Mouse (Mus musculus) kidney, adult 2 months (tissue): ENCODE results near the gene St3gal3. TPM values are rescaled to one million over a fixed set of nuclear protein-coding genes. Genes with fewer than 3 reads are reported as not detected.

ENCODE experiments used
- DNase-seq: peaks from one replicate; pipeline ENCODE4 v3.0.0; 2021
- H3K27ac ChIP-seq: fragments of 200-500 bp; 2 replicates; pipeline ENCODE4 v1.5.1; 2012; ENCODE audit warnings: low read depth, low read length, control low read depth, inconsistent platforms; ENCODE audit not compliant: insufficient read depth
- H3K27me3 ChIP-seq: fragments of 200-500 bp; replicated peaks from 2 replicates; pipeline ENCODE4 v1.6.1; 2012; ENCODE audit warnings: mild to moderate bottlenecking, moderate library complexity, low read length, inconsistent platforms; ENCODE audit not compliant: control insufficient read depth, insufficient read depth
- H3K36me3 ChIP-seq: fragments of 200-500 bp; 2 replicates; pipeline ENCODE4 v1.6.1; 2012; ENCODE audit warnings: mild to moderate bottlenecking, moderate library complexity, low read length, inconsistent platforms; ENCODE audit not compliant: control insufficient read depth, insufficient read depth
- H3K4me1 ChIP-seq: fragments of 200-500 bp; 2 replicates; pipeline ENCODE4 v1.6.1; 2011; ENCODE audit warnings: low read length; ENCODE audit not compliant: control insufficient read depth, insufficient read depth
- H3K4me3 ChIP-seq: fragments of 200-500 bp; 2 replicates; pipeline ENCODE4 v1.5.1; 2011; ENCODE audit warnings: mild to moderate bottlenecking, low read depth, low read length, control low read depth; ENCODE audit not compliant: insufficient read depth
- CTCF ChIP-seq: fragments of 200-500 bp; conservative IDR thresholded peaks from 2 replicates; pipeline ENCODE4 v1.5.1; 2011; ENCODE audit warnings: low read depth, mild to moderate bottlenecking, control low read depth, low read length, moderate library complexity, mixed read lengths; ENCODE audit not compliant: insufficient read depth, insufficient read length
- POLR2A ChIP-seq: fragments of 200-500 bp; IDR thresholded peaks from one replicate; pipeline ENCODE4 v1.6.1; 2011; ENCODE audit warnings: low read depth, low read length, control low read depth
- WGBS: fragments of 180-500 bp; shearing (Covaris S2); methylation state at CpG from one replicate; pipeline ENCODE4 v1.1.7; 2018; 5-methylcytosine and 5-hydroxymethylcytosine counted together
- polyA plus RNA-seq: library from polyadenylated mRNA; depleted of rRNA; stranded (reverse); fragments of >200 nt; gene quantifications from 2 replicates; pipeline ENCODE4 v1.2.3, GENCODE M21; 2012

St3gal3 gene
- polyA plus RNA-seq, 1 experiment = 50.7 TPM

DNA sequence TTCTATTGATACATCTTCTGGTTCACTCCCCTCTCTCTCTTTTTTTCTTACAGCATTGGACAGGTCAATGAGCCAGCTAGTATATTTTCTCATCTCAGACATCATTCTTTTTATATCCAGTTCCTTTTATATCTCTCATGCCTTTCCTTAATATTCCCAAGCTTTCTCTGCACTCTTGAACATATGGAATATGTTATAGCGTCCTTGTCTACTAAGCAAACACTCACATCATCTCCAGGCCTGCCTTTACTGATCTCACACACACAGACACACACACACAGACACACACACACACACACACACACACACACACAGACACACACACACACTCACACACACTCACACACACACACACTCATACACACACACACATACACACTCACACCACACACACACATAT lies 96.7 kb downstream of the St3gal3 start:
- no peak overlapping the region for H3K4me3 ChIP-seq
- H3K27me3 ChIP-seq = no peaks in the 10 kb centered on the region
- H3K27ac ChIP-seq = no peak overlapping the region
- peaks cover 4% of the 10 kb centered on the region; the same call in 1 of the 2 replicates for H3K4me1 ChIP-seq
- no peak for TF ChIP-seq CTCF
- TF ChIP-seq POLR2A = no peak
- 94% methylated on average over 1 of the region's 1 CpGs for WGBS
- H3K36me3 ChIP-seq = no peaks in the 10 kb centered on the region
- DNase-seq = no peak

DNA sequence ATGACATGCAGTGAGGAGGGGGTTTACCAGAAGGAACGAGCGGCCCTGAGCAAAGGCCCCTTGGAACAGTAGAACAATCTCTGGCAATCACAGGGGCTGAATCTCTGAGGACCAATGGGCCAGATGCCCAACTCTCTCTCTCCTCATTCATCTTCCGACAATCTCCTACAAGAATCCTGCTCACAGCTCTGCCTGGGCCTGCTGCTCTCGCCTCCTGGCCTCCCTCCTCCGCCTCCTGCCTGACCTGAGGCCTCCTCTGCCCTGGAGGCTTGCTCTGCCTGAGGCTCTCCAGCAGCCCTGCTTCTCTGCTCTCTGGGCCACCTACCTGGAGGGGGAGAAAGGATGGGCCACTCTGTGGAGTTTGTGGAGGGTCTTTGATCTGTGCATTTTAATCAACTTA lies 97.3 kb downstream of the St3gal3 start:
- no peak for DNase-seq
- TF ChIP-seq CTCF (no peak), POLR2A (no peak)

DNA sequence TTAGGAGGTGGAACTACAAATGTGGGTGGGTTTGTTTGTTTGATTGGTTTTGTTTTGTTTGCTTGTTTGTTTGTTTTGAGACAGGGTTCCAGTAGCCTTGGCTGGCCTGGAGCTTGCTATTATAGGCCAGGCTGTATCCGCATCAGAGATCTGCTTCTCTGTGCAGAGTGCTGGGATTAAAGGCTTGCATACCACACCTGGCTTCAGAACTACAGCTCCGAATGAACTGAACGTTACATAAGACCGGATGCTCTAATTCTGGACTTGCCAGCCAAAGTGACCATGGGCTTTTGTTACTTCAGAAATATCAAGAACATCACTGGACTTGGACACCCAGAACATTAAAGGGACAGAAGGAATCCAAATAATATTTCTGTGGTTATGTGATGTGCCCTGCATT lies 98.2 kb downstream of the St3gal3 start:
- no peak overlapping the region for H3K4me3 ChIP-seq
- H3K36me3 ChIP-seq = no peaks in the 10 kb centered on the region
- TF ChIP-seq CTCF (no peak), POLR2A (no peak)
- no peak overlapping the region for H3K27ac ChIP-seq
- WGBS = 88% methylated on average over 4 of the region's 4 CpGs
- no peak for DNase-seq
- H3K4me1 ChIP-seq = peaks cover 6% of the 10 kb centered on the region
- no peaks in the 10 kb centered on the region for H3K27me3 ChIP-seq

More for the DNA sequence above, 97.3 kb downstream of the St3gal3 start:
- Histone ChIP-seq H3K27me3 (no peaks in the 10 kb centered on the region), H3K4me3 (no peak overlapping the region), H3K36me3 (no peaks in the 10 kb centered on the region), H3K27ac (no peak overlapping the region), H3K4me1 (peaks cover 2% of the 10 kb centered on the region; the same call in 1 of the 2 replicates)
- 88% methylated on average over 5 of the region's 5 CpGs for WGBS

DNA sequence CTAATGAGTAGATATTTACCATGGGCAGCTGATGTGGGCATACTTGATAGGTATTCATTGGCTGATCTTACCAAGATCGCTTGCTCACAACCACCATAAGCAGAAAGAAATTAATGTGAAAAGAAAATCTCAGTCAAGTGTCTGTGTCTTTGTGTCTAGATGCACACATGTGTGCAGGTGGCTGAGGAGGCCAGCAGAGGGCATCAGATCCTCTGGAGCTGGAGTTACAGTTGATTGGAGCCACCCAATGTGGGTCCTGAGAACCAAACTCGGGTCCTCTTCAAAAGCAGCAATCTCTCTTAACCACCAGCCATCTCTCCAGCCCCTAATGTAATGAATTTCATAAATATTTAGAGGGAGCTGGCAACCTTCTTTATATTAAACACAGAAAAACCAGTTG lies 99.6 kb downstream of the St3gal3 start:
- WGBS = 94% methylated on average over 2 of the region's 2 CpGs
- no peaks in the 10 kb centered on the region for H3K27me3 ChIP-seq
- no peak overlapping the region for H3K27ac ChIP-seq
- TF ChIP-seq CTCF (peak; percentile 32; the same call in 1 of the 2 replicates), POLR2A (no peak)
- DNase-seq = no peak
- H3K4me3 ChIP-seq = no peak overlapping the region
- no peaks in the 10 kb centered on the region for H3K36me3 ChIP-seq
- H3K4me1 ChIP-seq = peaks cover 12% of the 10 kb centered on the region

- 65% methylated on average over 5 of the region's 5 CpGs for WGBS
- DNase-seq = peak; percentile 60
- Histone ChIP-seq H3K27ac (no peak overlapping the region), H3K27me3 (no peaks in the 10 kb centered on the region), H3K36me3 (no peaks in the 10 kb centered on the region), H3K4me1 (peaks cover 21% of the 10 kb centered on the region), H3K4me3 (no peak overlapping the region)
- TF ChIP-seq CTCF = peak; percentile 31
- no peak for TF ChIP-seq POLR2A
Measured at GRCm38 (mm10) chr4:118033026-118033425, 101.7 kb downstream of the St3gal3 start.

DNA sequence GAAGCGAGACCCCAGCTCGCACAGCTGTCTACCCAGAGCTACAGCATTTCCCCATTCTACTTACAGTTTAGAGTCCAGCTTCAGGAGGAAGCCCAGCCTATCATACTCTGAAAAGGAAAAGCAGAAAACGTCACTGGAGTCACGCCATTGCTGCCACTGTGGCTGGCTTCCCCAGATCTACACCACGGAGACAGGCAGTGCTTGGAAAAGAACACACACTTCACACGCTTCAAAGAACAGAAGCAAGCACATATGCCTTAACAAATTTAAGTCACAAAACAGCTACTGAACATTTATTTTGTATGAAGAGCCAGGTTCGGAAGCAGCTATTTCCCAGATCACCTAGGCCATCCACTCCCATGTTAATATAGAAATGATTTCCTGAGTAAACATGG lies 102.9 kb downstream of the St3gal3 start:
- Histone ChIP-seq H3K27me3 (no peaks in the 10 kb centered on the region), H3K4me1 (peaks cover 21% of the 10 kb centered on the region), H3K36me3 (no peaks in the 10 kb centered on the region), H3K4me3 (no peak overlapping the region), H3K27ac (no peak overlapping the region; the same call in 1 of the 2 replicates)
- DNase-seq = no peak
- 77% methylated on average over 7 of the region's 7 CpGs for WGBS
- no peak for TF ChIP-seq CTCF
- TF ChIP-seq POLR2A = no peak

DNA sequence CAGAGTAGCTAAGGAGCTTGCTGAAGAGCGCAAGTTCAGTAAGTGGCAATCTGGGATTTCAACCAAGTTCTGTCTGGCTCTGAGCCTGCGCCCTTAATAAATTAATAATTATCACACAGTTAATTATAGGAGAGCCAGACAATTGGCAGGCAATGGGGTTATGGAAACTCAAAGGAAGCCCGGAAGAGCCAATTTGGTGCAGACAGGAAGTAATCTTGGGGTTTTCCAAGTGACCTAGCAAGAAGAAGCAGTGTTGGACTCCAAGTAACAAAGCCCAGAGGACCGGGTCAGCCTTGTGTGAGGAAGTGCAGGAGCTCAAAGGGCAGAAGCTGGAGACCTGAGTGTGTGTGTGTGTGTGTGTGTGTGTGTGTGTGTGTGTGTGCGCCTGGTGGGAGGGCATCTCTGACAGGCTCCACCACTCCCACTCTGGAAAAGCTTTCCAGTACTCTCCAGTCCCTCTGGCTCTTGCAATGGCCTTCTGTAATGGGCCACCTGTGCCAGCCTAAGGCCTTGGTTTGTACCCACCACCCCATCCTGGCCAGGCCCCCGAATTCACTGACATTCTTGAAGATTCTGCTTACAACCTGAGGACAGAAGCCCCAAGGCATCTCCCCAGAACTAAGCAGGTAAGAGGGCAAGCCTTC lies 103.5 kb downstream of the St3gal3 start:
- H3K27ac ChIP-seq = no peak overlapping the region; the same call in 1 of the 2 replicates
- H3K36me3 ChIP-seq = no peaks in the 10 kb centered on the region
- H3K27me3 ChIP-seq = no peaks in the 10 kb centered on the region
- H3K4me3 ChIP-seq = no peak overlapping the region
- TF ChIP-seq POLR2A = no peak
- TF ChIP-seq CTCF = no peak
- peak; percentile 93 for DNase-seq
- WGBS = 19% methylated on average over 6 of the region's 6 CpGs
- peaks cover 21% of the 10 kb centered on the region for H3K4me1 ChIP-seq

DNA sequence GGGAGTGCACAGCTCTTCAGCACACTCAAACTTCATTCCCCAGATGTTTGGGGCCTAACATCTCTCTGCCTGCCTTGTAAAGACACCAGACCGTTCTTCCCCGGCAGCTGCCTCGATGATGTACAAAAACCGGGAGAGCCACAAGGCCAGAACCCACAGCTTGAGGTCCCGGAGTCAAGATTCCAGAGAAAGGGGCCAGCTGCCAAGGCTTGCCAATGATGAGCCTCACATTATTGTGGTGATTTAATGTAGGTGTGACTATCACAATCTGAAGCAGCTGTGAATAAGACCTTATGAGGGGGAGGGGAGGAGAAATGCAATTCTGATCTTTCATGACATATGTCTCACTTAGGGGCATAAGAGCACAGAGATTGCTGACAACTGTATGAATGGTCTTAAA lies 104.4 kb downstream of the St3gal3 start:
- H3K4me3 ChIP-seq = no peak overlapping the region
- H3K4me1 ChIP-seq = peaks cover 21% of the 10 kb centered on the region
- H3K36me3 ChIP-seq = no peaks in the 10 kb centered on the region
- TF ChIP-seq CTCF = no peak
- no peak for TF ChIP-seq POLR2A
- no peaks in the 10 kb centered on the region for H3K27me3 ChIP-seq
- 73% methylated on average over 5 of the region's 5 CpGs for WGBS
- no peak for DNase-seq
- no peak overlapping the region for H3K27ac ChIP-seq
